Mouse (Mus musculus): ENCODE data around the gene Fbxo42. TPM values are rescaled to one million over a fixed set of nuclear protein-coding genes. Genes with fewer than 3 reads are reported as not detected.

Gene Fbxo42
- 26.0 TPM for polyA plus RNA-seq (2017; shearing (Covaris generic))

GRCm38 (mm10) chr4:141147112-141148008 lies at the start of gene Fbxo42:
Gene Fbxo42, plus strand, starts transcription at chr4:141147913.

DNA sequence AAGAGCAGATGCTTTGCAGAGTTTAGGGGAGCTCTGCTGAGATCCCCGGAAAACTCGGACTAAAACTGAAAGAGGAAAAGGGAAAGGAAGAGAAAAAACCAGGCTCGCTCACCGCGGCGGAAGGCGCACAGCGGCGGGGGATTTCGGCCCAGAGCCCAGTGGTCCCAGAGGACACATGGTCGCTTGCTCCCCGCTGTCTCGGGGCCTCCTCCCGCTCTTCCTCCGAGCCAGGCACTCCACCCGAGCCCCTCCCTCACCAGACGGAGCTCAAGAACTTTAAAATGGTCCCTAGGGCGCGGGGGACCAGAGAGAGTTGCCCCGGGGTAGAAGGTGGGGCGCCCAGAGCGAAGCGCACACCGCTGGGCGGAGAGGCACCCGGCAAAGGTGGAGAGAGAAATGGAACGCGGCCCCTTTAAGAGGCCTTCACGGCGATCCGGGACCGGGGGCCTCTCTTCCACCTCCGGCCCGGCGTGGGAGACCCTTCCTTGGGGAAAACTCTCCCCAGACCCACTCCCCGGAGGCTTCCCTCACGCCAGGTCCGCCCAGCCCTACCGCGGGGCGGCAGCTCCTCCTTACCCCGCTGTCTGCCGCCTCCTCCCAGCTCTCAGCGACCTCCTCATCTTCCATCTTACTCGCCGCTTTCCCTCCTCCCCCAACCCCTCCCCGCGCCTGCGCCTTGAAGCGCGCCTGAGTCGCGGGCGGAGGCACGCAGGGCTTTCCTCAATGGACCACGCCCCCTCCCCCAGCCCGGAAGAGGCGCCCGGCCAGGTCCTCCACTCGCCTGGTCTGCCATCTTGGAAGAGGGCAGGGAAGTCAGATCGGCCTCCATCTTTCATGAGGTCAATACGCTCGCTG lies 8.4 kb upstream of the Fbxo42 start, which contains the start of gene Szrd1:
TSS of gene Szrd1 (minus strand) at position 660 of the 855 bp plus-strand sequence.

DNA sequence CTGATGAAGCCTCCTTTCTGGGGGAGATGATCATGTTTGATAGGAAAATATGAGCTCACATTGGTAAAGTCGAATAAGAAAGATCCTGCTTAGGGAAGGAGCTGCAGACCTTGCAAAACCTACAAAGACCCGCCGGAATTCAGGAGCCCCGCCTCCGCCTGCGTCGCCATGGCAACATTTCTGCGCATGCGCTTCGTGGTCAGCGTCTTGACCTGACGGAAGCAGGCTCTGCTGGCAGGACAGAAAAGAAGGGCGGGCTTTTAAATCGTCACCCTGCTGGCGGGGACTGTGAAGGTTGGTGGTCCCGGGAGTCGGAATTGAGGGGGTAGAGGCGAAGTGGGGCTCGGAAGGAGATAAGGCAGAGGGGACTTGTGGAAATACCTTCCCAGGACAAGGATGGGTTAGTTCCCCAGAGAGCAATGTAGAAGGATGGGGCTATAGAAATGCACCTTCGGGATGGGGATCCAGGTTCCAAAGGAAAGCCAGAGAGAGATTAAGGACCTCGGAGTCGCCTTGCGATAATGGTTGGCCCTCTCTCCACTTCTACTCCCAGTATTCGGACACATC lies 66.1 kb downstream of the Fbxo42 start, which contains the start of gene Rsg1:
TSS of gene Rsg1 (plus strand) at position 187 of the 567 bp plus-strand sequence.

DNA sequence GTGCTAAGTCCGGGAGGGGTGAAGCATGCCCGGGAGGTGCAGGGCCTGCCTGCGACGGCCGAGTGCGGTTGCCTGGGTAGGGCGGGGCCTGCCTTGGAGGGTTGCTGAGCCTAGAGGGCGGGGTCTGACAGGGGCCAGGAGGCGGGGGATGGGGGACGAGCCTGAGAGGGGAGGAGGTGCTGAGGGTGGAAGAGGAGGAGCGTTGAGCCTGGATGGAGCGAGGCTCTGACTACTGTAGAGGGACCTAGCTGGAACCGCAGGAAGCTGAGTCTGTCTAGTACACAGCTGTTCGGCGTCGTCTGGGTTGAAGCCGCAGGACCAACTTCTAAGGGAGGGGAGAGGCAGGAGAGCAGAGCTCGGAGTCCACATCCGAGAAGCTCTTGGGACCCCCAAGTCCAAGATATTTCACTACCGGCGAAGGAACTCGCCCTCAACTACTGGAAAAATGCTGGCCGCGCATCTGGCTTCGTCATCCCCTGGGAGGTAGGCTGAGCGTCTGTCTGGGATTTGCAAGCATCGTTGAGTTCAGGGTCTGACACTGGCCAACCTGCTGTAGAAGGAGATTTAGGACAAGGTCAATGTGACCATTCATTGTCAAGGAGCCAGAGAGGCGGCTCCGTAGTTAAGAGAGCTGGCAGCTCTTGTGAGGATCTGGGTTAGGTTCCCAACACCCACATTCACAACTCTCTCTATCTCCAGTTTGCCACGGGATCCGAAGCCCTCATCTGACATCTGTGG lies 91.8 kb downstream of the Fbxo42 start, which contains the start of gene Arhgef19:
TSS of gene Arhgef19 (plus strand) at position 112 of the 738 bp plus-strand sequence.

Other genes starting within 250 kb of the Fbxo42 start
- 15.8 TPM for gene Padi2, start 241.6 kb upstream of the Fbxo42 start, polyA plus RNA-seq (2017; shearing (Covaris generic))
- gene Sdhb, start 186.7 kb upstream of the Fbxo42 start, polyA plus RNA-seq (2017; shearing (Covaris generic)), result 159 TPM
- gene Atp13a2, start 161.0 kb upstream of the Fbxo42 start, polyA plus RNA-seq (2017; shearing (Covaris generic)), result 27.3 TPM
- not detected for gene Mfap2, start 137.5 kb upstream of the Fbxo42 start, polyA plus RNA-seq (2017; shearing (Covaris generic))
- 3.8 TPM for gene Crocc, start 87.4 kb upstream of the Fbxo42 start, polyA plus RNA-seq (2017; shearing (Covaris generic))
- 131 TPM for gene Necap2, start 69.6 kb upstream of the Fbxo42 start, polyA plus RNA-seq (2017; shearing (Covaris generic))
- gene Spata21, start 59.6 kb upstream of the Fbxo42 start, polyA plus RNA-seq (2017; shearing (Covaris generic)), result 0.60 TPM
- gene Szrd1, start 8.1 kb upstream of the Fbxo42 start, polyA plus RNA-seq (2017; shearing (Covaris generic)), result 54.4 TPM
- gene Rsg1, start 66.0 kb downstream of the Fbxo42 start, polyA plus RNA-seq (2017; shearing (Covaris generic)), result 1.6 TPM
- gene Arhgef19, start 91.6 kb downstream of the Fbxo42 start, polyA plus RNA-seq (2017; shearing (Covaris generic)), result 0.22 TPM
- gene Epha2, start 153.3 kb downstream of the Fbxo42 start, polyA plus RNA-seq (2017; shearing (Covaris generic)), result not detected
- gene Fam131c, start 220.3 kb downstream of the Fbxo42 start, polyA plus RNA-seq (2017; shearing (Covaris generic)), result not detected